Mouse (Mus musculus): Measurements from ENCODE around the gene Atp10a.
A peak's percentile ranks its signal among the peaks of the same experiment; 100 is the strongest.

Gene Atp10a

DNA sequence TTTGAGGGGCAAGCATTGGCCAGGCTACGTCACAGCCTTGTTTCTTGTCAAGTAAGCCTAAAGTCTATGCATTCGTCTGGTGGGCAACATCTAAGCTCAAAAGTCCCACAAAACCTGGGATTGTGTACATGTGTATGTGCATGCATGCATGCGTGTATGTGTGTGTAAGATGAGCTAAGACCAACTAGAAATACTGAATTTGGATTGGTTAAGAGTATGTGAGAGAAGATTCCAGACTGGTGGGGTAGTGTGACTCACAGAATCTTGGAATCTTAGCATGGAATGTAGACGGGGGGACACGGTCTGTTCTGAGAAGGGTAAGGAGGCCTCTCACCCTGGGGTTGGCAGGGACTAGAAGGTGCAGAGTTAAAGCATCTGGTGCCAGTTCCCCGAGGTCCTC lies at the start of gene Atp10a:
Gene Atp10a (plus strand): TSS at position 301 of the 400 bp plus-strand sequence.
- no peak for DNase-seq (ENCODE audit: low read depth, low spot score)
- Histone ChIP-seq H3K27me3 (ENCODE audit: control insufficient read depth, insufficient read depth, low read length, poor library complexity, severe bottlenecking) (no peaks in the 10 kb centered on the region), H3K36me3 (ENCODE audit: control insufficient read depth, insufficient read depth, low read length, poor library complexity, severe bottlenecking) (no peaks in the 10 kb centered on the region)

DNA sequence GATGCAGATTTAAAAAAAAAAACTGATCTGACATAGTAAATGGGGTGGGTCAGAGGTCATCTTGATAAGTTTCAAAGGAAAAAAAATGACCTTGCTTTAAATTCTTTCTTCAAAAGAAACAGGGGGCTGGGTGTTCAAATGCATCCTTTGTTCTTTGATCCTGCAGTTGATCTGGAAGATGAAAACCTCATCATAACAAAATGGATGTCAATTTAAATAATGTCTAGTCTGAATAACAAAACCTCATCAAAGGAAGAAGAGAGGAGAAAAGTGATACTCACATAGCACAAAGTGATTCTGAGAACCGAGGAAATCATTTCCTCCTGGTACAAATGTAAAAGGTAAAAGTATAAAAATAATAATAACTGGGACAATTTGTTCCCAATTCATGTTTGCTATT lies 37.9 kb upstream of the Atp10a start:
- H3K27me3 ChIP-seq (ENCODE audit: control insufficient read depth, insufficient read depth, low read length, poor library complexity, severe bottlenecking): no peaks in the 10 kb centered on the region
- no peaks in the 10 kb centered on the region for H3K36me3 ChIP-seq (ENCODE audit: control insufficient read depth, insufficient read depth, low read length, poor library complexity, severe bottlenecking)
- DNase-seq (ENCODE audit: low read depth, low spot score): no peak

- Histone ChIP-seq H3K27me3 (ENCODE audit: control insufficient read depth, insufficient read depth, low read length, poor library complexity, severe bottlenecking) (no peaks in the 10 kb centered on the region), H3K36me3 (ENCODE audit: control insufficient read depth, insufficient read depth, low read length, poor library complexity, severe bottlenecking) (no peaks in the 10 kb centered on the region)
- DNase-seq (ENCODE audit: low read depth, low spot score): no peak
Observed at GRCm38 (mm10) chr7:58626305-58627155, 29.4 kb upstream of the Atp10a start.

DNA sequence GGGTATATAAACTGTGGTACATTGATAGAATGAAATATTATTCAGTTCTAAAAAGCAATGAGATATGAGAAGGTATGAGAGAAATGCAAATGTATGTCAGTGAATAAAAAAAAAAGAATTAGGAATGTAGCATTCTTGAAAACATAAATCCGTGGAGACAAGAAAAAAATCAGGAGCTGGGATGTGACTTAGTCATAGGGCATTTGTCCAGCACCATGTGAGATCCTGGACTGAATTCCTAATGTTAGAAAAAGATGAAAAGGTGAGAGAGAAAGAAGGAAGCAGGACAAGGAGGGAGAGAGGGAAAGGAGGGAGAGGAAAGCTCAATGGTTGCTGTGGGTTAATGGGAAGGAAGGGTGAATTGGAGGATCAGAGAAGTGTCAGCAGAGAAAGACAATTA lies 28.6 kb upstream of the Atp10a start:
- no peaks in the 10 kb centered on the region for H3K36me3 ChIP-seq (ENCODE audit: control insufficient read depth, insufficient read depth, low read length, poor library complexity, severe bottlenecking)
- H3K27me3 ChIP-seq (ENCODE audit: control insufficient read depth, insufficient read depth, low read length, poor library complexity, severe bottlenecking): no peaks in the 10 kb centered on the region
- no peak for DNase-seq (ENCODE audit: low read depth, low spot score)

GRCm38 (mm10) chr7:58629233-58629632 lies 26.7 kb upstream of the Atp10a start:
- Histone ChIP-seq H3K27me3 (ENCODE audit: control insufficient read depth, insufficient read depth, low read length, poor library complexity, severe bottlenecking) (no peaks in the 10 kb centered on the region), H3K36me3 (ENCODE audit: control insufficient read depth, insufficient read depth, low read length, poor library complexity, severe bottlenecking) (no peaks in the 10 kb centered on the region)
- no peak for DNase-seq (ENCODE audit: low read depth, low spot score)

DNA sequence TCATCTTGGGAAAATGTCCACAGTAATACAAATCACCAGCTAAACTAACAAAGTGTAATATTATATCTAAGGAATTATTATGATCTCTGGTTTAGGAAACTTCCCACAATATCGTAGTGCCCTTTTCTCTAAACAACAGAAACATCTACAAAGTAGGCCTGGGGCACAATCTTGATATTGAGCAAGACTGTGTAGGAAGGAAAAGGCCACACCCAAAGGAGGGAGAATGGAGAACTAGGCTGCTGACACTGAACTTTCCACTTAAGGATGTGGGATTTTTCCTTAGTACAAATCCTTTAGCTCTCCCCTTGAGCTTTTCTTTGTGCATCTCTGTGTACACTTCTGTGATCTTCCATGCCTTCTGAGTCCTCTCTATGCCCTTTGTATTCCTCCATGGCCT lies 22.3 kb upstream of the Atp10a start:
- no peak for DNase-seq (ENCODE audit: low read depth, low spot score)
- H3K36me3 ChIP-seq (ENCODE audit: control insufficient read depth, insufficient read depth, low read length, poor library complexity, severe bottlenecking): no peaks in the 10 kb centered on the region
- no peaks in the 10 kb centered on the region for H3K27me3 ChIP-seq (ENCODE audit: control insufficient read depth, insufficient read depth, low read length, poor library complexity, severe bottlenecking)

DNA sequence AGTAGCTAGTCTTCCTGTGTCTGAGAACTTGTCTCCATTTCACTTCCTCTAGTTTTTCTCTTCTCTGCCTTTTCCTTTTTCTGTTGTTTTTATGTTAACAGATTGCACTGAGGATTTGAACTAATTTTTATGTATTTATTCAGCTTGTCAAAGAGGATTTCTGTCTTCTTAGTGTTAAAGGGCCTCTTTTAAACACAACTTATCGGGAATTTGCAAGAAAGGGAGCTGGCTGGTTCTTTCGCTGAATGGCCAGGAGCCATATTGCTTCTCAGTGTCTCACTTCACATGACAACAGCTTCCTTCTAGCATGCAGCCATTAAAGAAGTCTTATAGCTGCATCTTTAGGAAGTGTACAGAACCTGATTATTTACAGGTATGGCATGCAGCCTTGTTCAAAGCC lies 16.3 kb upstream of the Atp10a start:
- H3K36me3 ChIP-seq (ENCODE audit: control insufficient read depth, insufficient read depth, low read length, poor library complexity, severe bottlenecking): no peaks in the 10 kb centered on the region
- no peaks in the 10 kb centered on the region for H3K27me3 ChIP-seq (ENCODE audit: control insufficient read depth, insufficient read depth, low read length, poor library complexity, severe bottlenecking)
- DNase-seq (ENCODE audit: low read depth, low spot score): no peak

- DNase-seq (ENCODE audit: low read depth, low spot score): no peak
- Histone ChIP-seq H3K36me3 (ENCODE audit: control insufficient read depth, insufficient read depth, low read length, poor library complexity, severe bottlenecking) (no peaks in the 10 kb centered on the region), H3K27me3 (ENCODE audit: control insufficient read depth, insufficient read depth, low read length, poor library complexity, severe bottlenecking) (no peaks in the 10 kb centered on the region)
Observed at GRCm38 (mm10) chr7:58640456-58640855, 15.5 kb upstream of the Atp10a start.

GRCm38 (mm10) chr7:58641916-58642315 lies 14.1 kb upstream of the Atp10a start:
- no peak for DNase-seq (ENCODE audit: low read depth, low spot score)
- Histone ChIP-seq H3K36me3 (ENCODE audit: control insufficient read depth, insufficient read depth, low read length, poor library complexity, severe bottlenecking) (no peaks in the 10 kb centered on the region), H3K27me3 (ENCODE audit: control insufficient read depth, insufficient read depth, low read length, poor library complexity, severe bottlenecking) (no peaks in the 10 kb centered on the region)

DNA sequence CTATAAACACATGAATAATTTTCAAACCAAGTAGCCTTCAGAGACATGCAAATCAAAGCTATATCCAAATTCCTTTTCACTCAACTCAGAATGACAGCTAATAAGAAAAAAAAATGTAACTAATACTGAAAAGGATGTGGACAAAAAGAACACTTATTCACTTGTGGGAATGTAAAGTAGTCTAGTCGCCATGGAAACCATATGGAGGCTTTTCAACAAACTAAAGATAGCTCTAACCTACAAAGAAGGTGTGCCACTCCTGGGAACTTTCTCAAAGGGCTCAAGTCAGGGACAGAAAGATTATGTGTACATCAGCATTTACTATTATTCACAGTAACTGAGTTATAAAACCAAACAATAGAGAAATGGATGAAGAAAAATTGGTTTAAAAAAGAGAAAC lies 8.6 kb upstream of the Atp10a start:
- H3K36me3 ChIP-seq (ENCODE audit: control insufficient read depth, insufficient read depth, low read length, poor library complexity, severe bottlenecking): no peaks in the 10 kb centered on the region
- DNase-seq (ENCODE audit: low read depth, low spot score): no peak
- no peaks in the 10 kb centered on the region for H3K27me3 ChIP-seq (ENCODE audit: control insufficient read depth, insufficient read depth, low read length, poor library complexity, severe bottlenecking)

- no peaks in the 10 kb centered on the region for H3K27me3 ChIP-seq (ENCODE audit: control insufficient read depth, insufficient read depth, low read length, poor library complexity, severe bottlenecking)
- peak; percentile 56 for DNase-seq (ENCODE audit: low read depth, low spot score)
- H3K36me3 ChIP-seq (ENCODE audit: control insufficient read depth, insufficient read depth, low read length, poor library complexity, severe bottlenecking): no peaks in the 10 kb centered on the region
Observed at GRCm38 (mm10) chr7:58657913-58658789, 2.2 kb downstream of the Atp10a start.

DNA sequence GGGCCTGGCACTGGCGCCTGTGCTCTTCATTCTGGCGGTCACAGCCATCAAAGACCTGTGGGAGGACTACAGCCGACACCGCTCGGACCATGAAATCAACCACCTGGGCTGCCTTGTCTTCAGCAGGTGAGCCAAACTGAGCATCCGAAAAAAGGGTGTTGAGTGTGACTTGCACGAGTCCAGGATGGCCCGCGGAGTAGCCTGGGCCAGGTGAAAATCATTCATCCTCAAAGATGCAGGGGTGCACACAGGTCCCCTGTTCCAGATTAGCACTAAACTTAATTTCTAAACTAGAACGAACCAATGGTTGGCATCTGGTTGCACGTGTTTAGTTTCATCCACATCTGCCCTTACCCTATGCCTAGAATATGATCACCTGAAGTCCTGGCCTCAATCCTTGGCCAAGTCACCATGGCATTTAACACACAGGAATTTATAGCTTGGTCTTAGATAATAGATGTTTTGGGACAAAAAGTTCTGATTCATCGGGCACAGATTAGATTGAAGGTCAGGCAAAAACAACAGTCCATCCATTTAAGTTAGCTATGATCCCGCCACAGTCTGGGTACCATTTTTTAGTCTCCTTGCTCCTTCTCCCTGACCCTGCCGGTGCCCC lies 2.9 kb downstream of the Atp10a start:
- DNase-seq (ENCODE audit: low read depth, low spot score): no peak
- no peaks in the 10 kb centered on the region for H3K27me3 ChIP-seq (ENCODE audit: control insufficient read depth, insufficient read depth, low read length, poor library complexity, severe bottlenecking)

GRCm38 (mm10) chr7:58660046-58660445 lies 4.1 kb downstream of the Atp10a start:
- DNase-seq (ENCODE audit: low read depth, low spot score): no peak
- no peaks in the 10 kb centered on the region for H3K27me3 ChIP-seq (ENCODE audit: control insufficient read depth, insufficient read depth, low read length, poor library complexity, severe bottlenecking)
- H3K36me3 ChIP-seq (ENCODE audit: control insufficient read depth, insufficient read depth, low read length, poor library complexity, severe bottlenecking): no peaks in the 10 kb centered on the region

More for the DNA sequence above, 2.9 kb downstream of the Atp10a start:
- no peaks in the 10 kb centered on the region for H3K36me3 ChIP-seq (ENCODE audit: control insufficient read depth, insufficient read depth, low read length, poor library complexity, severe bottlenecking)

DNA sequence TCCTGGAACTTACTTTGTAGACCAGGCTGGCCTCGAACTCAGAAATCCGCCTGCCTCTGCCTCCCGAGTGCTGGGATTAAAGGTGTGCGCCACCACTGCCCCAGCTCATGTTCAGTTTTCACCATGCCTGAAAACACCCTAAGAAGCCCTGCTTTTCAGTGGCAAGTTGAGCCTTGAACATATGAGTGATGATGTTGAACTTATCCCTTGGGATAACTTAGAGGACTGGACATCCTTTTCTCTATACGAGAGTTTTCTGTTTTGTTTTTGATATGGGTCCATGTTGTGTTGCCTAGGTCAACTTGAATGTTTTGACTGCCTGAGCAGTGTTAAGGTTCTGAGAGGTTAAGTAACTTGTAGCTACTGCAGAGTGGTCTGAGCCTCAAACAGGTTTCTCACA lies 4.7 kb downstream of the Atp10a start:
- no peaks in the 10 kb centered on the region for H3K27me3 ChIP-seq (ENCODE audit: control insufficient read depth, insufficient read depth, low read length, poor library complexity, severe bottlenecking)
- H3K36me3 ChIP-seq (ENCODE audit: control insufficient read depth, insufficient read depth, low read length, poor library complexity, severe bottlenecking): no peaks in the 10 kb centered on the region
- DNase-seq (ENCODE audit: low read depth, low spot score): no peak

DNA sequence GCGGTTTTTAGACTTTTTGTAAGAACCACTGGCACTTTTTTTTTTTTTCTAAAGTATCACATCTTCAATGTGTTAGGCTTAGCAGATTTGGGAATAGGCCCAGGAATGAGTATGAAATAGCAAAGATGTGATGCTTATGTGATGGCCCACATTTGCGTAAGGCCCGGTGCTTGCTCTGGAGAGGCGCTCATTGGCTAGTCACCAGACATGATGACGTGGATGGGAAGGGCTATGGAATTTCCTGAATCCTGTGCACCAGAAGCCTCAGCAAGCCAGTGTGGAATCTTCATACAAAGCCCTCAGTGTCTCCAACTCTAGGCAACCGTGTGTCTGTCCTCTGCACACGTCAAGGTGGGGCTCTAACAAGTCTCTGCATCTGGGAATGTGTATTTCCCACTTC lies 5.1 kb downstream of the Atp10a start:
- Histone ChIP-seq H3K27me3 (ENCODE audit: control insufficient read depth, insufficient read depth, low read length, poor library complexity, severe bottlenecking) (no peaks in the 10 kb centered on the region), H3K36me3 (ENCODE audit: control insufficient read depth, insufficient read depth, low read length, poor library complexity, severe bottlenecking) (no peaks in the 10 kb centered on the region)
- no peak for DNase-seq (ENCODE audit: low read depth, low spot score)

Measured in splenic B cell, adult 2 months (primary cell).